Mouse (Mus musculus) gastrocnemius, adult 2 months (tissue): Measurements from ENCODE around the gene Gm10097. TPM values are rescaled to one million over a fixed set of nuclear protein-coding genes. Genes with fewer than 3 reads are reported as not detected.

ENCODE experiments used
- DNase-seq: peaks from one replicate; pipeline ENCODE4 v3.0.0; 2022
- H3K27ac ChIP-seq: fragments of 200-600 bp; 2 replicates; pipeline ENCODE4 v1.8.1; 2022; ENCODE audit warnings: mild to moderate bottlenecking
- H3K4me3 ChIP-seq: fragments of 200-600 bp; 2 replicates; pipeline ENCODE4 v1.8.1; 2022; ENCODE audit warnings: mild to moderate bottlenecking, moderate library complexity
- CTCF ChIP-seq: fragments of 200-600 bp; IDR thresholded peaks from 2 replicates; pipeline ENCODE4 v1.8.1; 2022; ENCODE audit warnings: antibody characterized with exemption, mild to moderate bottlenecking, moderate library complexity
- intact Hi-C: fragments of 180-260 bp; cut with DNase I; formaldehyde crosslinking; loops from one replicate; pipeline ENCODE4 v1.15.1; 2025
- long read RNA-seq, 2 experiments: library from polyadenylated mRNA; stranded (forward); transcript quantifications; one replicate each; pipeline ENCODE4 v2.0.0; 2021
- total RNA-seq, 2 experiments: library from RNA; stranded (reverse); gene quantifications; 2 replicates each; pipeline ENCODE4 v1.2.3; 2021

Gm10097 gene
- under 1 TPM; 0.23 to 0.36 TPM for total RNA-seq
- long read RNA-seq, experiment 1: 0 reads
- long read RNA-seq, experiment 2: 0 reads

DNA sequence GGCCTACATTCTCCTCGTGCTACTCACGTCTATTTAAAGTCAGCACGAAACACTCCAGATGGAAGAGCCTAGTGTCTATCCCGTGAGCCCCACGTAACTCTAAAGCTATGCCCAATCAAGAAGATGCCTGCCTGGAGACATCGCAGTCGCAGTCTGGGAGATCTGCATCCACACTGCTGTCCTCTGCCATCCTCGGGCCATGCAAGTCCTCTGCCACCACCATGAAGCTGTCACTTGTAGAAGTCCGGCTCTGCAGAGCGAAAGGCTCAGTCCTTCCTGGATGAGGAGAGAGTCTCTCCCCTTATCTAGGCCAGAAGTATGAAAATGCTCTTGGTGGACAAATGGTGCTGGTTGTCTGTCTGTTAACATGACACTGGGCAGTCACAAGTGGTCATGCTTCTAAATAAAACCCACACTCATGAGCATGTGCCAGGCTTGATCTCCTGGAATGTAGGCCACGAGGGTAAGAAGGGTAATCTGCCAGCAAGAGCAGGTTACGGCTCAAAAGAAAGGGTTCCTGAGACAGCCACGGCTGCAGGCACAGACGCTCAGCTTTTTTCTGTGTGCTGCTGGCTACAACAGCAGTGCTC lies at the start of gene Gm10097:
Gene Gm10097, plus strand, starts transcription at position 517 of the 590 bp plus-strand sequence.
- intact Hi-C loops: loop anchor here (5.0 kb wide), 1 partner anchor 456 kb away; the partner anchor contains the start of gene Esr1
- DNase-seq: peak; percentile 69
- H3K4me3 ChIP-seq: peak within 1 kb of the TSS; percentile 77
- TF ChIP-seq CTCF: no peak
- H3K27ac ChIP-seq: peak within 1 kb of the TSS; percentile 97

GRCm38 (mm10) chr10:5025906-5026305 lies 43.1 kb upstream of the Gm10097 start:
- intact Hi-C loops: no loop called here
- Histone ChIP-seq H3K27ac (no peak overlapping the region), H3K4me3 (no peak overlapping the region)
- no peak for DNase-seq
- no peak for TF ChIP-seq CTCF

GRCm38 (mm10) chr10:5027208-5027607 lies 41.8 kb upstream of the Gm10097 start:
- no peak for TF ChIP-seq CTCF
- Histone ChIP-seq H3K27ac (no peak overlapping the region), H3K4me3 (no peak overlapping the region)
- no peak for DNase-seq
- intact Hi-C loops: no loop called here

GRCm38 (mm10) chr10:5028301-5028700 lies 40.7 kb upstream of the Gm10097 start:
- intact Hi-C loops: no loop called here
- Histone ChIP-seq H3K4me3 (no peak overlapping the region), H3K27ac (no peak overlapping the region)
- TF ChIP-seq CTCF: no peak
- DNase-seq: no peak

DNA sequence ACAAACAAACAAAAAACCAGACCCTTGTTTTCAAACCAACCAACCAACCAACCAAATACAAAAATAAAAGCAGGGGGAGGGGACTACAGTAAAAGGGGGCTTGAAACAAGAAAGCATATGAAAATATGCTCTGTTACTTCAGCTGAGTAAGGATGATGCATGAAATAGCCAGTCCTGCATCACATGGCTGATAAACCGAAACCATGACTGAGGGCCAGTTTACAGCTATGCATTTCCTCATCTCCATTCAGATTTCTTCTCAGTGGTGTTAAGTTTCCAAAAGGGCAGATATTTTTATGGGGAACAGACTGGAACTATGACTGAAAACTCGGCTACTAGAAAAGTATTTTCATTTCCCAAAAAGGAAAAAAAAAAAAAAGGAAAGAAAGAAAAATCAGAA lies 39.8 kb upstream of the Gm10097 start:
- no peak for TF ChIP-seq CTCF
- no peak overlapping the region for H3K4me3 ChIP-seq
- no peak overlapping the region for H3K27ac ChIP-seq
- intact Hi-C loops: no loop called here
- DNase-seq: no peak

DNA sequence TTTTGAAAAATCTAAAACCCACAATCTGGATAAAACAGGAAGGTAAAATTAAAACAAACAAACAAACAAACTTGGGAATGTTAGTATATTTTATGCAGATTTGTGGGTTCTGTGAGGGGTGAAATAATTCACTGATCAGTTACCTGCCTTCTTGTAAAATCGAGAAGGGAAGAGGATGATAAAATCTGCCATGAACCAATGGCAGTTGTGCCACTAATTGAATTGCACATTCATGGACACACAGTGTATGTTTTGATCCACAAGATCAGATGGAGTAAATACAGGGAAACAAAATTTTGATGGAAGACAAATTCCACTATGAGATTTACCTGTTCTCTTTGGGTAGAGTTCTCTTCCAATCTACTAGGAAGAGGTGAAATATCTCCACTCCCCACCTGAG lies 39.1 kb upstream of the Gm10097 start:
- no peak overlapping the region for H3K27ac ChIP-seq
- no peak overlapping the region for H3K4me3 ChIP-seq
- intact Hi-C loops: no loop called here
- TF ChIP-seq CTCF: no peak
- DNase-seq: no peak

DNA sequence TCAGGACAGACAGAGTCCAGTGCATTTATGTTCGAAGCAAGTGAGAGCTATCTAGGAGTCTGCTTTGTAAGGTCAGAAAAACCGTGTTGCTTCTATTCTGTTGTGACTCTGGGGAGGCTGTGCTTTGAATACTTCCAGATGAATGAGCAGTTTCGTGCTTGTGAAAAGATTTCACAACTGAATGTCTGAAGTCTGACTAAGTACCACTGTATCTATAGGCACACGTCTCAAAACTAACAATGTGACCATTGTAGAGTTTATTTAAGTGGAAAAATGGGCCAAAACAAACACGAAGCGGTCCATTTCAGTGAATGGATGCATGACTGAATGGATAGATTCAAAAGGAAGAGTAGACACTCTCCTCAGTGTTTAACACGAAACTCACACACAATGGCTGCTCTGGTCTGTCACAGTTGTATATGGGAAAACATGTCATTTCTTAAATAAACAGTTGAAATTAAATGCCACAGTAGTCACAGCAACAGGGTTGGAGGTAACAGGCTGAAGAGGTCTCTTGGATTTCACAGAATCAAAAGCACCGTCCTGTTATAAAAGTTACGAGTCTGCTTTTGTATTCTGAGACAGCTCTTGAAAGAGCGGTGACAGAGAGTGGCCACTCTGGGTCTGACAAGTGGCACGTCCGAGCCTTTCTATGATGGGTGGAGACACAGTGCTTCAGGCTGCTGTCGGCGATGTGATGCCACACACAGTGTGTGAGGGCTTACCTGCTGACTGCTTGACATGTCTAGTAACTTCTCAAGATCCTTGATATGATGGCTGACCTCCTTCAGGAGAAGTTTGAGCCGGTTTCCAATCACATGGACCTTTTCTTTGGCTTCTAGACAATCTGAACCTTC lies 36.6 kb upstream of the Gm10097 start:
- intact Hi-C loops: no loop called here
- H3K27ac ChIP-seq: no peak overlapping the region
- no peak for TF ChIP-seq CTCF

GRCm38 (mm10) chr10:5041254-5041653 lies 27.7 kb upstream of the Gm10097 start:
- H3K27ac ChIP-seq: no peak overlapping the region
- no peak for TF ChIP-seq CTCF
- intact Hi-C loops: no loop called here
- DNase-seq: no peak
- H3K4me3 ChIP-seq: no peak overlapping the region

More for the DNA sequence above, 36.6 kb upstream of the Gm10097 start:
- DNase-seq: no peak
- no peak overlapping the region for H3K4me3 ChIP-seq

- no peak for TF ChIP-seq CTCF
- Histone ChIP-seq H3K27ac (peak overlapping the region; percentile 41; the same call in 1 of the 2 replicates), H3K4me3 (no peak overlapping the region)
- intact Hi-C loops: no loop called here
- no peak for DNase-seq
Observed at GRCm38 (mm10) chr10:5044481-5044880, 24.5 kb upstream of the Gm10097 start.

DNA sequence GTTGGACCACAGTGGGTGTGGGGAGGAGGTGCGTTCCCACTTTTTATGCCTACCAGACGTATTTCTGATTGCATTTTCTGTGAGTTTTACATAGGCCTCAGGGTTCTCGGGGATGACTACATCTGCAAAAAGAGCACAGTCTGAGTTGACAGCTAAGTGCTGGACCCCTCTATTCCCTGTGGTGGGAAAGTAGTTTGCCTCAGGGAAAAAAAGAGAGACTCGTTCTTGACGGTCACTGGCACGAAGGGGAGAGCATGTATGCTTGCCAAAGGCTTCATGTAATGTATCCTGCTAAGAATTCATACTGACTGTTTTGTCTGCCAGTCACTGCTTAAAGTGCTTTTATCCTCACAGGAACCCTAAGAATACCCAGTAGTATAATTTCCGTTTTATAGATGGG lies 23.8 kb upstream of the Gm10097 start:
- no peak for TF ChIP-seq CTCF
- H3K27ac ChIP-seq: peak overlapping the region; percentile 57; the same call in 1 of the 2 replicates
- no peak overlapping the region for H3K4me3 ChIP-seq
- DNase-seq: no peak
- intact Hi-C loops: no loop called here

GRCm38 (mm10) chr10:5045671-5046070 lies 23.3 kb upstream of the Gm10097 start:
- TF ChIP-seq CTCF: no peak
- H3K4me3 ChIP-seq: no peak overlapping the region
- intact Hi-C loops: no loop called here
- H3K27ac ChIP-seq: peak overlapping the region; percentile 57; the same call in 1 of the 2 replicates
- DNase-seq: no peak

- H3K4me3 ChIP-seq: no peak overlapping the region
- H3K27ac ChIP-seq: no peak overlapping the region; the same call in 1 of the 2 replicates
- intact Hi-C loops: no loop called here
- TF ChIP-seq CTCF: no peak
- no peak for DNase-seq
Observed at GRCm38 (mm10) chr10:5056243-5056735, 12.7 kb upstream of the Gm10097 start.

- no peak for DNase-seq
- no peak for TF ChIP-seq CTCF
- H3K27ac ChIP-seq: peak overlapping the region; percentile 67; the same call in 1 of the 2 replicates
- intact Hi-C loops: no loop called here
- no peak overlapping the region for H3K4me3 ChIP-seq
Observed at GRCm38 (mm10) chr10:5056940-5057339, 12.1 kb upstream of the Gm10097 start.
